Mouse (Mus musculus) midbrain, postnatal 0 days (tissue): Measurements from ENCODE around the gene Patz1. TPM values are rescaled to one million over a fixed set of nuclear protein-coding genes. Genes with fewer than 3 reads are reported as not detected.

ENCODE experiments used
- ATAC-seq: fragments of 200-750 bp; cut with Nextera tagmentation; 2 replicates; pipeline ENCODE4 v1.8.0; 2017; ENCODE audit warnings: moderate number of reproducible peaks, mild to moderate bottlenecking, moderate TSS enrichment, moderate library complexity; ENCODE audit not compliant: low FRiP score
- DNase-seq: peaks from one replicate; pipeline ENCODE4 v3.0.0-alpha.2; 2015; ENCODE audit warnings: low spot score
- H3K27ac ChIP-seq: fragments of 300-500 bp; sonication (generic); 2 replicates; pipeline ENCODE4 v1.5.1; 2014; ENCODE audit warnings: low read depth, mild to moderate bottlenecking, low read length, mixed read lengths
- H3K27me3 ChIP-seq: fragments of 300-500 bp; sonication (generic); 2 replicates; pipeline ENCODE4 v1.6.1; 2014; ENCODE audit warnings: low read length, control low read depth, mixed read lengths; ENCODE audit not compliant: insufficient read depth
- H3K36me3 ChIP-seq: fragments of 300-500 bp; sonication (generic); 2 replicates; pipeline ENCODE4 v1.6.1; 2014; ENCODE audit warnings: low read length, control low read depth, mixed read lengths; ENCODE audit not compliant: insufficient read depth
- H3K4me1 ChIP-seq: fragments of 300-500 bp; sonication (generic); 2 replicates; pipeline ENCODE4 v1.6.1; 2014; ENCODE audit warnings: mild to moderate bottlenecking, control low read depth, antibody characterized with exemption, low read length, mixed read lengths; ENCODE audit not compliant: insufficient read depth
- H3K4me2 ChIP-seq: fragments of 300-500 bp; sonication (generic); 2 replicates; pipeline ENCODE4 v1.6.1; 2014; ENCODE audit warnings: low read depth, mild to moderate bottlenecking, low read length, mixed read lengths; ENCODE audit not compliant: poor library complexity, severe bottlenecking
- H3K4me3 ChIP-seq: fragments of 300-500 bp; sonication (generic); 2 replicates; pipeline ENCODE4 v1.5.1; 2014; ENCODE audit warnings: low read depth, mild to moderate bottlenecking, low read length, moderate library complexity
- H3K9ac ChIP-seq: fragments of 300-500 bp; sonication (generic); replicated peaks from 2 replicates; pipeline ENCODE4 v1.6.1; 2014; ENCODE audit warnings: mild to moderate bottlenecking, low read length, moderate library complexity, mixed read lengths; ENCODE audit not compliant: poor library complexity, severe bottlenecking
- H3K9me3 ChIP-seq: fragments of 300-500 bp; sonication (generic); 2 replicates; pipeline ENCODE4 v1.6.1; 2016; ENCODE audit warnings: low read length, control low read depth
- CTCF ChIP-seq: IDR thresholded peaks from 2 replicates; pipeline ENCODE4 v1.5.1; 2016; ENCODE audit warnings: antibody characterized with exemption, mild to moderate bottlenecking
- WGBS: fragments of 180-500 bp; shearing (Covaris S2); extraction: QIAGEN DNeasy Blood & Tissue Kit; methylation state at CpG from one replicate; pipeline ENCODE4 v1.1.7; 2014; 5-methylcytosine and 5-hydroxymethylcytosine counted together
- polyA plus RNA-seq: library from polyadenylated mRNA; unstranded; fragments of >200 nt; fragmentation: Nextera tagmentation; extraction: Ambion mirVana; gene quantifications from 2 replicates; pipeline ENCODE4 v1.2.1, GENCODE M21; 2015
- total RNA-seq: library from RNA; depleted of rRNA; stranded (reverse); fragments of >200 nt; gene quantifications from 2 replicates; pipeline ENCODE4 v1.2.3, GENCODE M21; 2014

Patz1 gene
- total and polyA plus RNA-seq, 2 experiments from 2014 or later: 39.3 to 79.3 TPM

GRCm38 (mm10) chr11:3311586-3312347, 23.1 kb downstream of the Patz1 start:
- Histone ChIP-seq H3K27ac (no peak overlapping the region), H3K36me3 (peaks cover 39% of the 10 kb centered on the region), H3K9me3 (no peaks in the 10 kb centered on the region), H3K4me2 (no peak overlapping the region), H3K4me1 (no peaks in the 10 kb centered on the region), H3K27me3 (no peaks in the 10 kb centered on the region), H3K9ac (no peak overlapping the region), H3K4me3 (no peak overlapping the region)
- 84% methylated on average over 10 of the region's 10 CpGs for WGBS
- no peak for ATAC-seq
- TF ChIP-seq CTCF: no peak
- DNase-seq: no peak

DNA sequence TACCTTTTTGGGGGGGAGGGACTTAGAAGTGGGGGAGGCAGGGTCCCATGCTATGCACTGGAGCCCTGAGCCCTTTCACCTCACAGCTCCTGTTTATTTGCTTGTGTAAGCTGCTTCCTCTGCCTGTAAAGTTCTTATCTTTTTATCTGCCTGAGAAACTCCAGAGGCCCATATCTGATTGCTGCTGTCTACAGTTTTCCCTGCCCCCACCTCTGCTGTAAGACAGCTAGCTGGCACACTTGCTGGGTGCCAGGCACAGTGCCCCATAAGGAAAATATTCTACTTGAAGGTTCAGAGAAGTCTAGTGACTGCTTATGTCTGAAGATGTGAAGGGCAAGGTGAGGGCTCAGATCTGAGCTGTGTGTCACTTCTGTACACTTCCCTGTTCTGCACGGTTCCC, 24.6 kb downstream of the Patz1 start:
- ATAC-seq (no peak), DNase-seq (no peak)
- 86% methylated on average over 1 of the region's 1 CpGs for WGBS
- Histone ChIP-seq H3K27ac (no peak overlapping the region), H3K9me3 (no peaks in the 10 kb centered on the region), H3K4me2 (no peak overlapping the region), H3K4me1 (no peaks in the 10 kb centered on the region), H3K27me3 (no peaks in the 10 kb centered on the region), H3K36me3 (peaks cover 24% of the 10 kb centered on the region), H3K4me3 (no peak overlapping the region), H3K9ac (no peak overlapping the region)
- no peak for TF ChIP-seq CTCF

GRCm38 (mm10) chr11:3314148-3314547, 25.5 kb downstream of the Patz1 start:
- peak; percentile 64 for DNase-seq
- TF ChIP-seq CTCF: peak; percentile 74
- WGBS: 32% methylated on average over 2 of the region's 2 CpGs

GRCm38 (mm10) chr11:3318286-3318685, 29.6 kb downstream of the Patz1 start:
- Histone ChIP-seq H3K4me1 (no peaks in the 10 kb centered on the region), H3K4me2 (no peak overlapping the region), H3K36me3 (no peaks in the 10 kb centered on the region), H3K27ac (no peak overlapping the region), H3K9ac (no peak overlapping the region), H3K27me3 (no peaks in the 10 kb centered on the region), H3K9me3 (no peaks in the 10 kb centered on the region), H3K4me3 (no peak overlapping the region)
- TF ChIP-seq CTCF: no peak
- DNase-seq (no peak), ATAC-seq (no peak)
- WGBS: 93% methylated on average over 3 of the region's 3 CpGs

More at GRCm38 (mm10) chr11:3314148-3314547, 25.5 kb downstream of the Patz1 start:
- no peaks in the 10 kb centered on the region for H3K4me1 ChIP-seq
- no peaks in the 10 kb centered on the region for H3K9me3 ChIP-seq
- peaks cover 16% of the 10 kb centered on the region for H3K36me3 ChIP-seq
- no peak overlapping the region for H3K9ac ChIP-seq
- H3K27me3 ChIP-seq: no peaks in the 10 kb centered on the region
- no peak overlapping the region for H3K4me3 ChIP-seq
- H3K4me2 ChIP-seq: no peak overlapping the region
- no peak for ATAC-seq
- no peak overlapping the region for H3K27ac ChIP-seq

DNA sequence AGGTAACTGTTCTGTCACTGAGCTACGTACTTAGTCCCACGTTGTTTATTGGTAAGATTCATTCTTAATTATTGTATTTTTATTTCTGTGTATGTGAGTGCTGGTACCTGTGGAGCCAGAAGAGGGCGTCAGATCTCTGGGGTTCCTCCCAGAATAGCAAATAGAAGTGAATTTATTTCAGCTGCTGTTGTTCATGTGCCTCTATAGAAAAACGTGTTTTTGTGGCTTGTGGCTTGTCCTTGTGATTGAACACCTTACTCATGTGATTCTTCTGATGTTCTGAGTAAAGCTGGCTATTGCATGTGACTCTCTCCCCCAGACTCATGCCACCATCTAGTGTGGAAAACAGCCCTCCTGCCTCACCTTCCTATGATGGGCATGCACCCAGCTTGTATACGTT, 39.6 kb downstream of the Patz1 start:
- no peak for ATAC-seq
- Histone ChIP-seq H3K27me3 (no peaks in the 10 kb centered on the region), H3K9me3 (no peaks in the 10 kb centered on the region), H3K4me1 (no peaks in the 10 kb centered on the region), H3K4me3 (no peak overlapping the region), H3K36me3 (0 out of 2 replicates have a peak, but pooled peaks cover 3% of the 10 kb centered on the region), H3K9ac (no peak overlapping the region), H3K4me2 (no peak overlapping the region), H3K27ac (no peak overlapping the region)
- TF ChIP-seq CTCF: peak; percentile 34
- no peak for DNase-seq
- 82% methylated on average over 5 of the region's 5 CpGs for WGBS

GRCm38 (mm10) chr11:3328806-3329775, 40.4 kb downstream of the Patz1 start:
- H3K4me3 ChIP-seq: no peak overlapping the region
- ATAC-seq: no peak
- H3K36me3 ChIP-seq: peaks cover 4% of the 10 kb centered on the region; the same call in 1 of the 2 replicates
- H3K27me3 ChIP-seq: no peaks in the 10 kb centered on the region
- H3K4me2 ChIP-seq: no peak overlapping the region
- no peak for DNase-seq
- H3K9ac ChIP-seq: no peak overlapping the region
- WGBS: 76% methylated on average over 11 of the region's 11 CpGs
- TF ChIP-seq CTCF: no peak
- no peaks in the 10 kb centered on the region for H3K9me3 ChIP-seq
- no peaks in the 10 kb centered on the region for H3K4me1 ChIP-seq
- H3K27ac ChIP-seq: no peak overlapping the region
